Mouse (Mus musculus) embryonic facial prominence, embryonic 13.5 days (tissue): Measurements from ENCODE around the gene Flad1. TPM values are rescaled to one million over a fixed set of nuclear protein-coding genes. Genes with fewer than 3 reads are reported as not detected.

ENCODE experiments used
- ATAC-seq: fragments of 200-750 bp; cut with Nextera tagmentation; 2 replicates; pipeline ENCODE4 v1.8.0; 2017; ENCODE audit warnings: low read depth; ENCODE audit not compliant: insufficient number of reproducible peaks, insufficient read depth, low FRiP score, low TSS enrichment
- H3K27ac ChIP-seq: fragments of 300-500 bp; sonication (generic); 2 replicates; pipeline ENCODE4 v1.5.1; 2015; ENCODE audit warnings: moderate library complexity, mild to moderate bottlenecking, inconsistent platforms
- H3K27me3 ChIP-seq: fragments of 300-500 bp; sonication (generic); 2 replicates; pipeline ENCODE4 v1.6.1; 2015; ENCODE audit warnings: mild to moderate bottlenecking, inconsistent platforms
- H3K36me3 ChIP-seq: fragments of 300-500 bp; sonication (generic); 2 replicates; pipeline ENCODE4 v1.6.1; 2015; ENCODE audit warnings: mild to moderate bottlenecking, inconsistent platforms
- H3K4me1 ChIP-seq: fragments of 300-500 bp; sonication (generic); 2 replicates; pipeline ENCODE4 v1.6.1; 2015; ENCODE audit warnings: inconsistent platforms
- H3K4me2 ChIP-seq: fragments of 300-500 bp; sonication (generic); 2 replicates; pipeline ENCODE4 v1.6.1; 2015; ENCODE audit warnings: moderate library complexity, mild to moderate bottlenecking, inconsistent platforms
- H3K4me3 ChIP-seq: fragments of 300-500 bp; sonication (generic); 2 replicates; pipeline ENCODE4 v1.5.1; 2015; ENCODE audit warnings: mild to moderate bottlenecking, inconsistent platforms
- H3K9ac ChIP-seq: fragments of 300-500 bp; sonication (generic); 2 replicates; pipeline ENCODE4 v1.6.1; 2015; ENCODE audit warnings: mild to moderate bottlenecking, inconsistent platforms
- H3K9me3 ChIP-seq: fragments of 300-500 bp; sonication (generic); 2 replicates; pipeline ENCODE4 v1.6.1; 2016; ENCODE audit warnings: inconsistent platforms
- WGBS: fragments of 180-500 bp; shearing (Covaris S2); methylation state at CpG from one replicate; pipeline ENCODE4 v1.1.7; 2015; ENCODE audit warnings: mixed read lengths; 5-methylcytosine and 5-hydroxymethylcytosine counted together
- polyA plus RNA-seq: library from polyadenylated mRNA; unstranded; fragments of >200 nt; fragmentation: Nextera tagmentation; extraction: Ambion mirVana; gene quantifications from 2 replicates; pipeline ENCODE4 v1.2.1, GENCODE M21; 2015

The Flad1 gene
- polyA plus RNA-seq, 1 experiment from 2014 or later = 29.4 TPM

- peaks cover 15% of the 10 kb centered on the region for H3K27me3 ChIP-seq
- 38% methylated on average over 17 of the region's 17 CpGs for WGBS
- ATAC-seq = no peak
- H3K9ac ChIP-seq = peak overlapping the region; percentile 36; the same call in 1 of the 2 replicates
- H3K4me3 ChIP-seq = no peak overlapping the region; the same call in 1 of the 2 replicates
- no peaks in the 10 kb centered on the region for H3K36me3 ChIP-seq
- peak overlapping the region; percentile 7; the same call in 1 of the 2 replicates for H3K27ac ChIP-seq
- peaks cover 51% of the 10 kb centered on the region for H3K4me1 ChIP-seq
- peak overlapping the region; percentile 33 for H3K4me2 ChIP-seq
- no peaks in the 10 kb centered on the region for H3K9me3 ChIP-seq
These were observed 24.9 kb downstream of the Flad1 start for GRCm38 (mm10) chr3:89386438-89387420.

GRCm38 (mm10) chr3:89385451-89385850 is 26.2 kb downstream of the Flad1 start:
- 29% methylated on average over 11 of the region's 11 CpGs for WGBS
- no peak overlapping the region for H3K4me3 ChIP-seq
- ATAC-seq = no peak
- no peak overlapping the region for H3K9ac ChIP-seq
- no peak overlapping the region for H3K27ac ChIP-seq
- H3K4me1 ChIP-seq = peaks cover 38% of the 10 kb centered on the region
- H3K27me3 ChIP-seq = peaks cover 2% of the 10 kb centered on the region; the same call in 1 of the 2 replicates
- peak overlapping the region; percentile 7; the same call in 1 of the 2 replicates for H3K4me2 ChIP-seq
- peaks cover 5% of the 10 kb centered on the region; the same call in 1 of the 2 replicates for H3K36me3 ChIP-seq
- H3K9me3 ChIP-seq = no peaks in the 10 kb centered on the region

GRCm38 (mm10) chr3:89384331-89385076 is 27.2 kb downstream of the Flad1 start:
- WGBS = 56% methylated on average over 10 of the region's 12 CpGs
- H3K4me3 ChIP-seq = no peak overlapping the region
- peaks cover 34% of the 10 kb centered on the region for H3K4me1 ChIP-seq
- 0 out of 2 replicates have a peak overlapping the region, but pooled peaks have one; percentile 27 for H3K9ac ChIP-seq
- H3K27ac ChIP-seq = peak overlapping the region; percentile 57
- H3K4me2 ChIP-seq = peak overlapping the region; percentile 9; the same call in 1 of the 2 replicates
- no peaks in the 10 kb centered on the region for H3K27me3 ChIP-seq
- peaks cover 5% of the 10 kb centered on the region; the same call in 1 of the 2 replicates for H3K36me3 ChIP-seq
- no peak for ATAC-seq
- H3K9me3 ChIP-seq = no peaks in the 10 kb centered on the region

GRCm38 (mm10) chr3:89383651-89384255 is 27.9 kb downstream of the Flad1 start:
- Histone ChIP-seq H3K9me3 (no peaks in the 10 kb centered on the region), H3K27me3 (no peaks in the 10 kb centered on the region), H3K4me2 (no peak overlapping the region), H3K9ac (no peak overlapping the region), H3K4me1 (peaks cover 40% of the 10 kb centered on the region), H3K36me3 (peaks cover 5% of the 10 kb centered on the region; the same call in 1 of the 2 replicates), H3K27ac (no peak overlapping the region), H3K4me3 (no peak overlapping the region)
- no peak for ATAC-seq
- WGBS = 77% methylated on average over 5 of the region's 5 CpGs

GRCm38 (mm10) chr3:89382950-89383349 is 28.7 kb downstream of the Flad1 start:
- Histone ChIP-seq H3K36me3 (peaks cover 5% of the 10 kb centered on the region; the same call in 1 of the 2 replicates), H3K4me1 (peaks cover 44% of the 10 kb centered on the region), H3K27me3 (no peaks in the 10 kb centered on the region), H3K27ac (no peak overlapping the region), H3K4me2 (no peak overlapping the region), H3K9ac (no peak overlapping the region), H3K9me3 (no peaks in the 10 kb centered on the region), H3K4me3 (no peak overlapping the region)
- 59% methylated on average over 5 of the region's 5 CpGs for WGBS
- ATAC-seq = no peak

- H3K27ac ChIP-seq = no peak overlapping the region
- H3K9me3 ChIP-seq = no peaks in the 10 kb centered on the region
- H3K36me3 ChIP-seq = peaks cover 5% of the 10 kb centered on the region; the same call in 1 of the 2 replicates
- peaks cover 40% of the 10 kb centered on the region for H3K4me1 ChIP-seq
- WGBS = 86% methylated on average over 9 of the region's 9 CpGs
- no peak for ATAC-seq
- no peak overlapping the region for H3K4me3 ChIP-seq
- no peaks in the 10 kb centered on the region for H3K27me3 ChIP-seq
- H3K4me2 ChIP-seq = no peak overlapping the region
- H3K9ac ChIP-seq = no peak overlapping the region
These were observed 29.4 kb downstream of the Flad1 start for GRCm38 (mm10) chr3:89382033-89382882.

- peaks cover 5% of the 10 kb centered on the region; the same call in 1 of the 2 replicates for H3K36me3 ChIP-seq
- no peak for ATAC-seq
- H3K4me3 ChIP-seq = no peak overlapping the region
- H3K9me3 ChIP-seq = no peaks in the 10 kb centered on the region
- H3K27ac ChIP-seq = no peak overlapping the region
- no peaks in the 10 kb centered on the region for H3K27me3 ChIP-seq
- peaks cover 31% of the 10 kb centered on the region for H3K4me1 ChIP-seq
- no peak overlapping the region for H3K9ac ChIP-seq
- no peak overlapping the region for H3K4me2 ChIP-seq
- WGBS = 84% methylated on average over 11 of the region's 11 CpGs
These were observed 30.4 kb downstream of the Flad1 start for GRCm38 (mm10) chr3:89381233-89381632.

- WGBS = 90% methylated on average over 18 of the region's 18 CpGs
These were observed 31.0 kb downstream of the Flad1 start for GRCm38 (mm10) chr3:89380711-89381110.

GRCm38 (mm10) chr3:89380291-89380690 is 31.4 kb downstream of the Flad1 start:
- Histone ChIP-seq H3K9me3 (no peaks in the 10 kb centered on the region), H3K4me2 (no peak overlapping the region), H3K4me3 (no peak overlapping the region), H3K27me3 (no peaks in the 10 kb centered on the region), H3K4me1 (peaks cover 26% of the 10 kb centered on the region), H3K27ac (no peak overlapping the region), H3K9ac (no peak overlapping the region), H3K36me3 (peaks cover 5% of the 10 kb centered on the region; the same call in 1 of the 2 replicates)
- no peak for ATAC-seq
- 91% methylated on average over 14 of the region's 14 CpGs for whole genome bisulfite sequencing

More at GRCm38 (mm10) chr3:89380711-89381110, 31.0 kb downstream of the Flad1 start:
- Histone ChIP-seq H3K4me3 (no peak overlapping the region), H3K4me1 (peaks cover 30% of the 10 kb centered on the region), H3K4me2 (no peak overlapping the region), H3K27ac (no peak overlapping the region), H3K9ac (no peak overlapping the region), H3K9me3 (no peaks in the 10 kb centered on the region), H3K27me3 (no peaks in the 10 kb centered on the region), H3K36me3 (peaks cover 5% of the 10 kb centered on the region; the same call in 1 of the 2 replicates)
- no peak for ATAC-seq

GRCm38 (mm10) chr3:89379388-89380131 is 32.1 kb downstream of the Flad1 start:
- no peak overlapping the region for H3K4me2 ChIP-seq
- H3K27ac ChIP-seq = no peak overlapping the region
- WGBS = 86% methylated on average over 31 of the region's 31 CpGs
- H3K36me3 ChIP-seq = peaks cover 5% of the 10 kb centered on the region; the same call in 1 of the 2 replicates
- H3K4me3 ChIP-seq = no peak overlapping the region
- peaks cover 19% of the 10 kb centered on the region for H3K4me1 ChIP-seq
- H3K9ac ChIP-seq = no peak overlapping the region
- no peaks in the 10 kb centered on the region for H3K9me3 ChIP-seq
- H3K27me3 ChIP-seq = no peaks in the 10 kb centered on the region
- ATAC-seq = no peak
